Mouse (Mus musculus): Measurements from ENCODE around the gene Gm21637. TPM values are rescaled to one million over a fixed set of nuclear protein-coding genes. Genes with fewer than 3 reads are reported as not detected.

Gm21637 gene
- polyA plus RNA-seq (2012; rRNA removed; ENCODE audit: low replicate concordance), result not detected in 2 replicates

DNA sequence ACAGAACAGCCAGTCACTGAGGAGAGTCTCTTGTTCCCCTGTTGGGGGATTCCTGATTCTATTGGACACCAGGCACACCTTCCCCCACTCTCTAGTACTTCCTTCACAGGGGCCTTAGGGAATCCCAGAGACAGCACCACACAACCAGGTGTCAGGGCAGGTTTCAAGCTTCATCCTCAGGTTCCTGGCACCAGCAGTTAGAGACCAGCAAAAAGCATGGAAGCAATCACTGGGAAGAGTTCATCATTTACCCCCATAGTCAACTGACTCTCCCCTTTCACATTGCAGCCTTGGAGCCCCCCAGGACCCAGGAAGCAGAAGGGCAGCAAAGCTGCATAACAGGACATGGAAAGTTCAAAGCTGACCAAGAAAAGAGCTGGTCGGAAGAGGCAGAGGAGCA, at the start of gene Gm21637:
Gene Gm21637, plus strand, starts transcription at position 301 of the 400 bp plus-strand sequence.

Other genes starting within 250 kb of the Gm21637 start
- not detected in 2 replicates for gene Btbd35f25, start 244.9 kb upstream of the Gm21637 start, polyA plus RNA-seq (2012; rRNA removed; ENCODE audit: low replicate concordance)
- gene Btbd35f22, start 85.8 kb downstream of the Gm21637 start, polyA plus RNA-seq (2012; rRNA removed; ENCODE audit: low replicate concordance), result not detected in 2 replicates